In the genomic region with DNA sequence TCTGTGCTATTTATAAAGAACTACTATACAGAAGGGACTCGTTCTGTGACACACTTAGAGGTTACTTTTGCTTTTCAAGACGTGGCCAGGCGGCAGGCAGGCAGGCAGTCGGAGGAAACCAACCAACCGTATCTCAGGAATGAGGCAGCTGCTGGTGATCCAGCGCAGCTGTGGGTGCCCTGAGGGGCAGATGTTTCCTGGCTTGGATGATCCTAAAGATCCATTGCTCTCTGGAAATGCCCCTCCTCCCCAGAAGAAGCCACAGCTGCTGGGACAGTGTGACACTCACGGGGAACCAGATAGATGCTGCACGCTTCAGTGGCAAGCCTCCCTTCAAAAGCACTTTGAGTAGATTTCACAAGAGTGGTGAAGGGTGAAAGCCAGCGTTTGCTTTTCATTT, we compare ENCODE assay signal across 8 mouse cellular contexts. TPM values are rescaled to one million over a fixed set of nuclear protein-coding genes. Genes with fewer than 3 reads are reported as not detected.
DNase-seq lines count a peak whose midpoint lies in the region; ATAC-seq and TF ChIP-seq lines count a peak whose summit lies in the region.
"Had no signal": no experiment of that assay in that cellular context is flagged by ENCODE, and none has a peak within 500 bp of the region (broad histone marks: within the 10 kb centered on the region; RNA-seq: fewer than 3 reads in every experiment).

No protein-coding gene starts in this region.

- 0 out of 2 replicates have a peak overlapping the region, but pooled peaks have one; percentile 15 for H3K9ac ChIP-seq in ES-E14 (ENCODE audit: insufficient read depth, low read depth, low read length, poor library complexity, severe bottlenecking)
- no peak overlapping the region for H3K9ac ChIP-seq in kidney, embryonic 16.5 days (replicated peaks; ENCODE audit: low read length)

- peak overlapping the region; percentile 31 for H3K4me2 ChIP-seq in kidney, embryonic 16.5 days (replicated peaks; ENCODE audit: low read depth, low read length)

- DNase-seq in ES-E14 (ENCODE audit: low read depth, low spot score), result no peak
- peak; percentile 78 for DNase-seq in embryo, embryonic 10 days (ENCODE audit: low spot score)
- DNase-seq in mesoderm, embryonic 11.5 days (ENCODE audit: low read depth, low spot score), result peak; percentile 73
- no peak for DNase-seq in ovary, adult 18-20 months (ENCODE audit: low spot score)
- no peak for DNase-seq in testis, postnatal 10 days (ENCODE audit: low spot score)
- no peak for DNase-seq in adrenal gland, adult 2 months

- H3K4me1 ChIP-seq in ES-E14 (ENCODE audit: control insufficient read depth in 2 of 2, insufficient read depth in 2 of 2, low read length in 2 of 2, poor library complexity in 1 of 2), result peaks cover 0 to 6% of the 10 kb centered on the region in 2 experiments; a peak in 1 of 4 replicates
- H3K4me1 ChIP-seq in kidney, embryonic 16.5 days (ENCODE audit: insufficient read depth, low read length), result peaks cover 20% of the 10 kb centered on the region

- 7% methylated on average over 9 of the region's 9 CpGs for WGBS in kidney, embryonic 16.5 days

- no peak overlapping the region for H3K27ac ChIP-seq in ES-E14 (ENCODE audit: insufficient read depth, low read depth, low read length, poor library complexity, severe bottlenecking)
- peak overlapping the region; percentile 4; the same call in 1 of the 2 replicates for H3K27ac ChIP-seq in kidney, embryonic 16.5 days (ENCODE audit: low read length)

- H3K36me3 ChIP-seq in ES-E14 (ENCODE audit: control insufficient read depth, insufficient read depth, low read length, poor library complexity, severe bottlenecking), result no peaks in the 10 kb centered on the region
- H3K36me3 ChIP-seq in kidney, embryonic 16.5 days (ENCODE audit: insufficient read depth, low read length), result no peaks in the 10 kb centered on the region

- peak; percentile 86 for ATAC-seq in kidney, embryonic 16.5 days (ENCODE audit: low FRiP score, low TSS enrichment)

- in situ Hi-C loops in ES-E14 (cut with MboI; ENCODE audit: low sequenced_read_pairs in 2 of 2, unreplicated experiment in 2 of 2), result no loop called here

- H3K9me3 ChIP-seq in ES-E14 (ENCODE audit: control insufficient read depth, insufficient read depth, low read depth, low read length), result no peaks in the 10 kb centered on the region
- no peaks in the 10 kb centered on the region for H3K9me3 ChIP-seq in kidney, embryonic 16.5 days (ENCODE audit: low read length)

- H3K4me3 ChIP-seq in ES-E14 (ENCODE audit: insufficient read depth in 1 of 2, low read depth in 1 of 2, low read length in 2 of 2, poor library complexity in 1 of 2, severe bottlenecking in 1 of 2), result no peak overlapping the region
- H3K4me3 ChIP-seq in kidney, embryonic 16.5 days (ENCODE audit: low read length), result no peak overlapping the region

- H3K27me3 ChIP-seq in kidney, embryonic 16.5 days (ENCODE audit: insufficient read depth, low read length), result no peaks in the 10 kb centered on the region

TF ChIP-seq in ES-E14, 5 proteins besides CTCF, POLR2A, EP300 and RAD21:
- no peak for TF ChIP-seq MAFK (IDR thresholded peaks at IDR 0.05; ENCODE audit: insufficient read depth, low read depth, low read length)
- no peak for TF ChIP-seq ZNF384 (IDR thresholded peaks at IDR 0.05; ENCODE audit: low read depth, low read length)
- TF ChIP-seq CHD2 (IDR thresholded peaks at IDR 0.05; ENCODE audit: low read depth, low read length), result no peak
- no peak for TF ChIP-seq HCFC1 (IDR thresholded peaks at IDR 0.05; ENCODE audit: borderline replicate concordance, insufficient read depth, low read length)
- TF ChIP-seq ZC3H11A (IDR thresholded peaks at IDR 0.05; ENCODE audit: borderline replicate concordance, low read depth, low read length), result no peak

RNA-seq across cellular contexts. Expression of gene Cass4, which starts 18.9 kb away (rescaled TPM):
- 2.5 and 2.8 TPM in 2 replicates for total RNA-seq in ES-E14 (2012; rRNA removed)
- 0.32 and 0.36 TPM in 2 replicates for polyA plus RNA-seq in kidney, embryonic 16.5 days (2015; fragmentation: Nextera tagmentation; extraction: Ambion mirVana)
- total RNA-seq in adrenal gland, adult 2 months (2021), result under 1 TPM in 1 of 2 experiments, not detected in 1; 0.28 TPM
- polyA plus RNA-seq in adrenal gland, adult 2 months (2012; rRNA removed), result 0.17 and 0.22 TPM in 2 replicates

RNA-seq across cellular contexts. Expression of gene Rtf2, which starts 27.9 kb away (rescaled TPM):
- 51.0 and 58.7 TPM in 2 replicates for total RNA-seq in ES-E14 (2012; rRNA removed)
- polyA plus RNA-seq in kidney, embryonic 16.5 days (2015; fragmentation: Nextera tagmentation; extraction: Ambion mirVana), result 81.2 and 85.3 TPM in 2 replicates
- 10 to 100 TPM; 73.1 to 84.2 TPM for total RNA-seq in adrenal gland, adult 2 months (2021)
- polyA plus RNA-seq in adrenal gland, adult 2 months (2012; rRNA removed), result 27.1 and 31.9 TPM in 2 replicates

RNA-seq across cellular contexts. Expression of gene Cstf1, which starts 42.0 kb away (rescaled TPM):
- 67.2 and 68.5 TPM in 2 replicates for total RNA-seq in ES-E14 (2012; rRNA removed)
- polyA plus RNA-seq in kidney, embryonic 16.5 days (2015; fragmentation: Nextera tagmentation; extraction: Ambion mirVana), result 36.6 and 38.3 TPM in 2 replicates
- total RNA-seq in adrenal gland, adult 2 months (2021), result 10 to 100 TPM; 30.1 to 33.4 TPM
- polyA plus RNA-seq in adrenal gland, adult 2 months (2012; rRNA removed), result 30.7 and 31.5 TPM in 2 replicates

RNA-seq across cellular contexts. Expression of gene Aurka, which starts 42.1 kb away (rescaled TPM):
- 98.6 and 104 TPM in 2 replicates for total RNA-seq in ES-E14 (2012; rRNA removed)
- 112 and 117 TPM in 2 replicates for polyA plus RNA-seq in kidney, embryonic 16.5 days (2015; fragmentation: Nextera tagmentation; extraction: Ambion mirVana)
- total RNA-seq in adrenal gland, adult 2 months (2021), result 1 to 10 TPM; 1.8 to 2.7 TPM
- 1.3 and 2.0 TPM in 2 replicates for polyA plus RNA-seq in adrenal gland, adult 2 months (2012; rRNA removed)

RNA-seq across cellular contexts. Expression of gene Gcnt7, which starts 45.9 kb away (rescaled TPM):
- 0.27 and 0.69 TPM in 2 replicates for total RNA-seq in ES-E14 (2012; rRNA removed)
- 1.5 and 1.8 TPM in 2 replicates for polyA plus RNA-seq in kidney, embryonic 16.5 days (2015; fragmentation: Nextera tagmentation; extraction: Ambion mirVana)
- total RNA-seq in adrenal gland, adult 2 months (2021), result not detected
- polyA plus RNA-seq in adrenal gland, adult 2 months (2012; rRNA removed), result not detected in 2 replicates
- polyA plus RNA-seq: cortical plate, adult 2 months had no signal

Comparison
In these comparisons a context has a peak if more than half of its experiments do, and no peak if none do; other contexts are left out.
1. DNase-seq: peak in embryo, embryonic 10 days (single experiment) and mesoderm, embryonic 11.5 days (single experiment); none in ES-E14 (single experiment), ovary, adult 18-20 months (single experiment), testis, postnatal 10 days (single experiment) and adrenal gland, adult 2 months (single experiment).